Mouse (Mus musculus): ENCODE data around the gene Pten.
A peak's percentile ranks its signal among the peaks of the same experiment; 100 is the strongest.

Gene Pten

GRCm38 (mm10) chr19:32756900-32757725 is at the start of gene Pten:
TSS of gene Pten (plus strand) at chr19:32757497.
- DNase-seq (ENCODE audit: low read depth, low spot score) = peak; percentile 96

- DNase-seq (ENCODE audit: low read depth, low spot score) = no peak
Observed at GRCm38 (mm10) chr19:32708996-32709395, 48.3 kb upstream of the Pten start.

GRCm38 (mm10) chr19:32710288-32710687 is 47.0 kb upstream of the Pten start:
- peak; percentile 23 for DNase-seq (ENCODE audit: low read depth, low spot score)

GRCm38 (mm10) chr19:32711761-32712541 is 45.3 kb upstream of the Pten start:
- peak; percentile 89 for DNase-seq (ENCODE audit: low read depth, low spot score)

GRCm38 (mm10) chr19:32712588-32713042 is 44.7 kb upstream of the Pten start:
- peak; percentile 84 for DNase-seq (ENCODE audit: low read depth, low spot score)

GRCm38 (mm10) chr19:32713471-32713870 is 43.8 kb upstream of the Pten start:
- no peak for DNase-seq (ENCODE audit: low read depth, low spot score)

- DNase-seq (ENCODE audit: low read depth, low spot score) = peak; percentile 77
Observed at GRCm38 (mm10) chr19:32715201-32715600, 42.1 kb upstream of the Pten start.

- no peak for DNase-seq (ENCODE audit: low read depth, low spot score)
Observed at GRCm38 (mm10) chr19:32715681-32716080, 41.6 kb upstream of the Pten start.

GRCm38 (mm10) chr19:32717590-32717989 is 39.7 kb upstream of the Pten start:
- DNase-seq (ENCODE audit: low read depth, low spot score) = no peak

GRCm38 (mm10) chr19:32720319-32720718 is 37.0 kb upstream of the Pten start:
- DNase-seq (ENCODE audit: low read depth, low spot score) = no peak

- DNase-seq (ENCODE audit: low read depth, low spot score) = peak; percentile 59
Observed at GRCm38 (mm10) chr19:32723817-32724216, 33.5 kb upstream of the Pten start.

GRCm38 (mm10) chr19:32726451-32727325 is 30.6 kb upstream of the Pten start:
- peak; percentile 27 for DNase-seq (ENCODE audit: low read depth, low spot score)

GRCm38 (mm10) chr19:32729785-32730184 is 27.5 kb upstream of the Pten start:
- DNase-seq (ENCODE audit: low read depth, low spot score) = no peak

- no peak for DNase-seq (ENCODE audit: low read depth, low spot score)
Observed at GRCm38 (mm10) chr19:32732922-32733321, 24.4 kb upstream of the Pten start.

GRCm38 (mm10) chr19:32737844-32738243 is 19.5 kb upstream of the Pten start:
- no peak for DNase-seq (ENCODE audit: low read depth, low spot score)

- DNase-seq (ENCODE audit: low read depth, low spot score) = no peak
Observed at GRCm38 (mm10) chr19:32739686-32740085, 17.6 kb upstream of the Pten start, which contains the start of gene Atad1. TSS of gene Atad1 (minus strand) at chr19:32739786.

GRCm38 (mm10) chr19:32740641-32741345 is 16.5 kb upstream of the Pten start:
- DNase-seq (ENCODE audit: low read depth, low spot score) = no peak

- DNase-seq (ENCODE audit: low read depth, low spot score) = peak; percentile 36
Observed at GRCm38 (mm10) chr19:32749425-32749824, 7.9 kb upstream of the Pten start.

GRCm38 (mm10) chr19:32752357-32752756 is 4.9 kb upstream of the Pten start:
- no peak for DNase-seq (ENCODE audit: low read depth, low spot score)

- no peak for DNase-seq (ENCODE audit: low read depth, low spot score)
Observed at GRCm38 (mm10) chr19:32753386-32753785, 3.9 kb upstream of the Pten start.

Measured in mesoderm, embryonic 11.5 days (tissue).